Mouse (Mus musculus): Measurements from ENCODE around the gene Ninj2. TPM values are rescaled to one million over a fixed set of nuclear protein-coding genes. Genes with fewer than 3 reads are reported as not detected.
"Not testable (repeated sequence)": the region's sequence is repeated elsewhere in the genome, so short reads cannot be mapped to it uniquely, and the experiment has no call there.

The Ninj2 gene
- total and polyA plus RNA-seq, 3 experiments = not detected

GRCm38 (mm10) chr6:120081516-120081915 is 11.6 kb upstream of the Ninj2 start:
- DNase-seq (ENCODE audit: low spot score) (no peak), ATAC-seq (ENCODE audit: extremely low read depth, insufficient number of reproducible peaks, low FRiP score, poor library complexity, severe bottlenecking) (no peak)
- Histone ChIP-seq H3K36me3 (replicated peaks) (no peaks in the 10 kb centered on the region), H3K27me3 (ENCODE audit: insufficient read depth, low read length) (peaks cover 8% of the 10 kb centered on the region; the same call in 1 of the 2 replicates), H3K4me1 (ENCODE audit: insufficient read depth, low read depth, low read length) (peaks cover 8% of the 10 kb centered on the region; the same call in 1 of the 2 replicates), H3K4me3 (ENCODE audit: low read depth, low read length) (no peak overlapping the region), H3K9me3 (replicated peaks) (no peaks in the 10 kb centered on the region)
- TF ChIP-seq CTCF (IDR thresholded peaks at IDR 0.05; ENCODE audit: low read depth, low read length) (no peak), GATA1 (IDR thresholded peaks at IDR 0.05; ENCODE audit: borderline replicate concordance, low read length) (no peak), GATA2 (IDR thresholded peaks at IDR 0.05; ENCODE audit: borderline replicate concordance, low read depth, low read length) (no peak), TAL1 (conservative IDR thresholded peaks at IDR 0.05; ENCODE audit: low read depth, low read length) (no peak), POLR2AphosphoS5 (IDR thresholded peaks at IDR 0.05; ENCODE audit: insufficient replicate concordance, low read depth, low read length) (no peak)

- H3K4me3 ChIP-seq (ENCODE audit: low read depth, low read length) = no peak overlapping the region
- ATAC-seq (ENCODE audit: extremely low read depth, insufficient number of reproducible peaks, low FRiP score, poor library complexity, severe bottlenecking) = no peak
- TF ChIP-seq TAL1 (conservative IDR thresholded peaks at IDR 0.05; ENCODE audit: low read depth, low read length) (no peak), GATA1 (IDR thresholded peaks at IDR 0.05; ENCODE audit: borderline replicate concordance, low read length) (no peak), GATA2 (IDR thresholded peaks at IDR 0.05; ENCODE audit: borderline replicate concordance, low read depth, low read length) (no peak), POLR2AphosphoS5 (IDR thresholded peaks at IDR 0.05; ENCODE audit: insufficient replicate concordance, low read depth, low read length) (no peak), CTCF (IDR thresholded peaks at IDR 0.05; ENCODE audit: low read depth, low read length) (no peak)
- peaks cover 5% of the 10 kb centered on the region; the same call in 1 of the 2 replicates for H3K4me1 ChIP-seq (ENCODE audit: insufficient read depth, low read depth, low read length)
- peaks cover 8% of the 10 kb centered on the region; the same call in 1 of the 2 replicates for H3K27me3 ChIP-seq (ENCODE audit: insufficient read depth, low read length)
- no peaks in the 10 kb centered on the region for H3K9me3 ChIP-seq (replicated peaks)
- no peaks in the 10 kb centered on the region for H3K36me3 ChIP-seq (replicated peaks)
- DNase-seq (ENCODE audit: low spot score) = no peak
Observed at GRCm38 (mm10) chr6:120082251-120082950, 10.7 kb upstream of the Ninj2 start.

- peaks cover 8% of the 10 kb centered on the region; the same call in 1 of the 2 replicates for H3K27me3 ChIP-seq (ENCODE audit: insufficient read depth, low read length)
- no peaks in the 10 kb centered on the region for H3K9me3 ChIP-seq (replicated peaks)
- no peak for TF ChIP-seq TAL1 (conservative IDR thresholded peaks at IDR 0.05; ENCODE audit: low read depth, low read length)
- no peak for TF ChIP-seq CTCF (IDR thresholded peaks at IDR 0.05; ENCODE audit: low read depth, low read length)
- no peaks in the 10 kb centered on the region for H3K36me3 ChIP-seq (replicated peaks)
- peaks cover 5% of the 10 kb centered on the region; the same call in 1 of the 2 replicates for H3K4me1 ChIP-seq (ENCODE audit: insufficient read depth, low read depth, low read length)
- ATAC-seq (ENCODE audit: extremely low read depth, insufficient number of reproducible peaks, low FRiP score, poor library complexity, severe bottlenecking) (peak; percentile 40; the same call in 1 of the 2 replicates), DNase-seq (ENCODE audit: low spot score) (no peak)
- no peak overlapping the region for H3K4me3 ChIP-seq (ENCODE audit: low read depth, low read length)
Observed at GRCm38 (mm10) chr6:120082951-120083411, 10.2 kb upstream of the Ninj2 start.

GRCm38 (mm10) chr6:120083442-120083841 is 9.7 kb upstream of the Ninj2 start:
- no peaks in the 10 kb centered on the region for H3K9me3 ChIP-seq (replicated peaks)
- ATAC-seq (ENCODE audit: extremely low read depth, insufficient number of reproducible peaks, low FRiP score, poor library complexity, severe bottlenecking) = no peak
- no peak overlapping the region for H3K4me3 ChIP-seq (ENCODE audit: low read depth, low read length)
- TF ChIP-seq POLR2AphosphoS5 (IDR thresholded peaks at IDR 0.05; ENCODE audit: insufficient replicate concordance, low read depth, low read length) = no peak
- no peak for TF ChIP-seq TAL1 (conservative IDR thresholded peaks at IDR 0.05; ENCODE audit: low read depth, low read length)
- no peak for TF ChIP-seq GATA2 (IDR thresholded peaks at IDR 0.05; ENCODE audit: borderline replicate concordance, low read depth, low read length)
- TF ChIP-seq CTCF (IDR thresholded peaks at IDR 0.05; ENCODE audit: low read depth, low read length) = no peak
- no peak for TF ChIP-seq GATA1 (IDR thresholded peaks at IDR 0.05; ENCODE audit: borderline replicate concordance, low read length)
- DNase-seq (ENCODE audit: low spot score) = no peak
- H3K27me3 ChIP-seq (ENCODE audit: insufficient read depth, low read length) = peaks cover 8% of the 10 kb centered on the region; the same call in 1 of the 2 replicates
- peaks cover 5% of the 10 kb centered on the region; the same call in 1 of the 2 replicates for H3K4me1 ChIP-seq (ENCODE audit: insufficient read depth, low read depth, low read length)
- no peaks in the 10 kb centered on the region for H3K36me3 ChIP-seq (replicated peaks)

- DNase-seq (ENCODE audit: low spot score) = no peak
- peaks cover 3% of the 10 kb centered on the region; the same call in 1 of the 2 replicates for H3K4me1 ChIP-seq (ENCODE audit: insufficient read depth, low read depth, low read length)
- no peaks in the 10 kb centered on the region for H3K36me3 ChIP-seq (replicated peaks)
- no peak overlapping the region for H3K4me3 ChIP-seq (ENCODE audit: low read depth, low read length)
- no peak for TF ChIP-seq TAL1 (conservative IDR thresholded peaks at IDR 0.05; ENCODE audit: low read depth, low read length)
- no peak for ATAC-seq (ENCODE audit: extremely low read depth, insufficient number of reproducible peaks, low FRiP score, poor library complexity, severe bottlenecking)
- peaks cover 8% of the 10 kb centered on the region; the same call in 1 of the 2 replicates for H3K27me3 ChIP-seq (ENCODE audit: insufficient read depth, low read length)
- no peaks in the 10 kb centered on the region for H3K9me3 ChIP-seq (replicated peaks)
Observed at GRCm38 (mm10) chr6:120084983-120085382, 8.2 kb upstream of the Ninj2 start.

- H3K27me3 ChIP-seq (ENCODE audit: insufficient read depth, low read length) = peaks cover 8% of the 10 kb centered on the region; the same call in 1 of the 2 replicates
- H3K4me1 ChIP-seq (ENCODE audit: insufficient read depth, low read depth, low read length) = peaks cover 3% of the 10 kb centered on the region; the same call in 1 of the 2 replicates
- no peaks in the 10 kb centered on the region for H3K9me3 ChIP-seq (replicated peaks)
- no peak overlapping the region for H3K4me3 ChIP-seq (ENCODE audit: low read depth, low read length)
- DNase-seq (ENCODE audit: low spot score) (no peak), ATAC-seq (ENCODE audit: extremely low read depth, insufficient number of reproducible peaks, low FRiP score, poor library complexity, severe bottlenecking) (no peak)
- TF ChIP-seq TAL1 (conservative IDR thresholded peaks at IDR 0.05; ENCODE audit: low read depth, low read length) = no peak
- no peak for TF ChIP-seq POLR2AphosphoS5 (IDR thresholded peaks at IDR 0.05; ENCODE audit: insufficient replicate concordance, low read depth, low read length)
- TF ChIP-seq CTCF (IDR thresholded peaks at IDR 0.05; ENCODE audit: low read depth, low read length) = no peak
- TF ChIP-seq GATA1 (IDR thresholded peaks at IDR 0.05; ENCODE audit: borderline replicate concordance, low read length) = no peak
- no peak for TF ChIP-seq GATA2 (IDR thresholded peaks at IDR 0.05; ENCODE audit: borderline replicate concordance, low read depth, low read length)
- H3K36me3 ChIP-seq (replicated peaks) = no peaks in the 10 kb centered on the region
Observed at GRCm38 (mm10) chr6:120085832-120086231, 7.3 kb upstream of the Ninj2 start.

GRCm38 (mm10) chr6:120087041-120087440 is 6.1 kb upstream of the Ninj2 start:
- not testable (repeated sequence) for H3K27me3 ChIP-seq (ENCODE audit: insufficient read depth, low read length); ATAC-seq (ENCODE audit: extremely low read depth, insufficient number of reproducible peaks, low FRiP score, poor library complexity, severe bottlenecking); DNase-seq (ENCODE audit: low spot score); H3K36me3 ChIP-seq (replicated peaks); H3K9me3 ChIP-seq (replicated peaks); H3K4me1 ChIP-seq (ENCODE audit: insufficient read depth, low read depth, low read length); H3K4me3 ChIP-seq (ENCODE audit: low read depth, low read length)

Data from G1E (cell line).